Mouse (Mus musculus): ENCODE data around the gene Cxcl9.
"Not testable (repeated sequence)": the region's sequence is repeated elsewhere in the genome, so short reads cannot be mapped to it uniquely, and the experiment has no call there.

DNA sequence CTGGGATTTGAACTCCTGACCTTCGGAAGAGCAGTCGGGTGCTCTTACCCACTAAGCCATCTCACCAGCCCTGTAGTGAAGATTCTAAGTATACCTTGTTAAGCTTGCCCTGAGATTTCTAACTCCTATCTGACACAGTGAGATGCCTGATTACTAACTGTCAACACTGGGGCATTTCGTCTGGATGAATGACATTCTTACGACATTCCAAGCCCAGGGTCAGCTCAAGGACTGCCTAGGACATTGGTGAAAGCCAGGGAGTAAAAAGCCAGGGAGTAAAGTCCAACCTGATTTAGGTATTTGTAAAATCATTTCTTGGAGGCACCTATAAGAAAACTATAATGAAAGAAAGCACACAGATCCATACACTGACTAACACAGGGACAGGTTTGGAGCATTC, 24.8 kb upstream of the Cxcl9 start:
- TF ChIP-seq CTCF (IDR thresholded peaks at IDR 0.05; ENCODE audit: borderline replicate concordance, control insufficient read depth, extremely low read depth, insufficient read depth, low read length, poor library complexity); POLR2A (IDR thresholded peaks at IDR 0.05; ENCODE audit: control insufficient read depth, extremely low read depth, insufficient read depth, low read length, poor library complexity): not testable (repeated sequence)
